Mouse (Mus musculus) left cerebral cortex, adult 9 months (tissue): ENCODE measurements around the gene Nme7.

Experiments
- DNase-seq, 2 experiments: peaks; one replicate each; pipeline ENCODE4 v3.0.0; 2022; ENCODE audit warnings: low spot score in 2 of 2

Gene Nme7

GRCm38 (mm10) chr1:164384354-164384753, 80.4 kb downstream of the Nme7 start:
- DNase-seq, result no peak

- DNase-seq, result no peak
Observed at GRCm38 (mm10) chr1:164384972-164385371, 81.1 kb downstream of the Nme7 start.

GRCm38 (mm10) chr1:164389743-164390142, 85.8 kb downstream of the Nme7 start:
- DNase-seq, result no peak

GRCm38 (mm10) chr1:164392176-164392575, 88.3 kb downstream of the Nme7 start:
- no peak for DNase-seq

- peak; percentile 52 to 71 for DNase-seq
Observed at GRCm38 (mm10) chr1:164395131-164395780, 91.3 kb downstream of the Nme7 start.

GRCm38 (mm10) chr1:164397672-164398071, 93.8 kb downstream of the Nme7 start:
- no peak for DNase-seq

GRCm38 (mm10) chr1:164399578-164399977, 95.7 kb downstream of the Nme7 start:
- no peak for DNase-seq

GRCm38 (mm10) chr1:164405385-164405802, 101.5 kb downstream of the Nme7 start:
- DNase-seq, result no peak

GRCm38 (mm10) chr1:164406506-164406905, 102.6 kb downstream of the Nme7 start:
- DNase-seq, result no peak

- DNase-seq, result no peak
Observed at GRCm38 (mm10) chr1:164408655-164409054, 104.7 kb downstream of the Nme7 start.

GRCm38 (mm10) chr1:164411306-164411705, 107.4 kb downstream of the Nme7 start:
- DNase-seq, result no peak

GRCm38 (mm10) chr1:164412906-164413305, 109.0 kb downstream of the Nme7 start:
- DNase-seq, result no peak

GRCm38 (mm10) chr1:164413608-164414007, 109.7 kb downstream of the Nme7 start:
- no peak for DNase-seq

GRCm38 (mm10) chr1:164415347-164415751, 111.4 kb downstream of the Nme7 start:
- no peak for DNase-seq

- DNase-seq, result no peak
Observed at GRCm38 (mm10) chr1:164416692-164417394, 112.9 kb downstream of the Nme7 start.

- DNase-seq, result no peak
Observed at GRCm38 (mm10) chr1:164417604-164418003, 113.7 kb downstream of the Nme7 start.

- no peak for DNase-seq
Observed at GRCm38 (mm10) chr1:164418320-164418719, 114.4 kb downstream of the Nme7 start.

- DNase-seq, result no peak
Observed at GRCm38 (mm10) chr1:164419401-164419800, 115.5 kb downstream of the Nme7 start.

GRCm38 (mm10) chr1:164420623-164421354, 116.9 kb downstream of the Nme7 start:
- DNase-seq, result no peak

- DNase-seq, result no peak
Observed at GRCm38 (mm10) chr1:164426227-164426626, 122.3 kb downstream of the Nme7 start.

GRCm38 (mm10) chr1:164427777-164428176, 123.9 kb downstream of the Nme7 start:
- no peak for DNase-seq

- no peak for DNase-seq
Observed at GRCm38 (mm10) chr1:164428644-164429043, 124.7 kb downstream of the Nme7 start.

GRCm38 (mm10) chr1:164432649-164433048, 128.7 kb downstream of the Nme7 start:
- no peak for DNase-seq
